Mouse (Mus musculus) heart, adult 9 months (tissue): ENCODE data around the gene Mrps23.
A peak's percentile ranks its signal among the peaks of the same experiment; 100 is the strongest.

Experiments used
- DNase-seq, 2 experiments: peaks; one replicate each; pipeline ENCODE4 v3.0.0; 2022; ENCODE audit warnings: low spot score in 2 of 2

Gene Mrps23

DNA sequence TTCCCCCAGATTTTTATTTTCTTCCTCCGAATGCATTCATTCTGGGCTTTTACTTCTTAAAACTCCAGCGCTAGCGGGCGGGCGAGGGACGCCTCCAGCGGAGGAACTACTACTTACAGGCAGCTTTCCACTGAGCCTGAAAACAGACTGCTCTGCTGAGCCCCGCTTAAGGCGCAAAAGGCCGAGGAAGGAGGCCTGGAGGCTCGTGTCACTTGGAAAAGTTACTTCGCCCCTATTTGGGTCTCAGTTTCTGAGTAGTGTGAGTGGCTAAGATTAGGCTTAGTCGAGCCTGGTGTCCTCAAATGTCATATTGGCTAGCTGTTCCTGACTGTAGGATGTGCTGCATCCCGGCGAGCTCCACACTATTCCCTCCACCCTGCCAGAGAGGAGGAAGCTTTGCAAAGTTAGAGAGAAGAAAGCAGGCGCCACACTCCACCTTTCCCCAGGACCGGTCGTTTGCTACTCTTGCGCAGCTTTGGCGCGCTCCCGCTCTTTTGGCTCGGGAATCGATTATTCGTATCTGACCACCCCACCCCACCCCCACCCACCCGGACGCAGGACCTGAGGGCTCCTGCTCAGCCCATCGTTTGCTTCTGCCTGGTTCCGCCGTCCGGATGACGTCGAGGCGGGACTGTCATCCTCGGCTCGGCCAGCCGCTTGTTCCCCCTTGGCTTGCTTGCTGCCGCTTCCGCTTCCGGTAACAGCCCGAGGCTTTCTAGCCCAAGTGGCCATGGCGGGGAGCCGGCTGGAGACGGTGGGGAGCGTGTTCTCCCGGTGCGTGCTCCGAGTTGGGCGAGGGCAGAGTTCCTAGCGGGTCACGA is at the start of gene Mrps23:
Gene Mrps23 (plus strand): TSS at position 677 of the 821 bp plus-strand sequence.
- DNase-seq, result peak; percentile 94 to 95

DNA sequence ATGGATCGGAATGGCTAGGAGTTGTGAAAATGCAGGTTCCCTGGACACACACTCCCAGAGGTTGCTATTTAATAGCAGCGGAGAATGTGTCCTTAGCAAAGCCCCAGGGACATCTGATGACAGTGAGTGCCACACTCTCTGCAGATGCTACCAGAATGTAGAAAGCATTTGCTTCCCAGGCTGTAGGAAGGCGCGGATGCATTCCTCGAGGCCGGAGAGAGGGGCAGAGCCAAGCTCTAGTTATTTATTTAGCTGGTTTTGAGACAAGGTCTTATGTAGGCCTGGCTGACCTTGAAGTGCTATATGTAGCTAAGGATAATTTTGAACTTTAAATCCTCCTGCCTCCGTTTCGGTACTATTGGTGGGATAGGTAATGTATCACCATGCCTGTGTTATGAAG is 49.7 kb upstream of the Mrps23 start:
- no peak for DNase-seq

DNA sequence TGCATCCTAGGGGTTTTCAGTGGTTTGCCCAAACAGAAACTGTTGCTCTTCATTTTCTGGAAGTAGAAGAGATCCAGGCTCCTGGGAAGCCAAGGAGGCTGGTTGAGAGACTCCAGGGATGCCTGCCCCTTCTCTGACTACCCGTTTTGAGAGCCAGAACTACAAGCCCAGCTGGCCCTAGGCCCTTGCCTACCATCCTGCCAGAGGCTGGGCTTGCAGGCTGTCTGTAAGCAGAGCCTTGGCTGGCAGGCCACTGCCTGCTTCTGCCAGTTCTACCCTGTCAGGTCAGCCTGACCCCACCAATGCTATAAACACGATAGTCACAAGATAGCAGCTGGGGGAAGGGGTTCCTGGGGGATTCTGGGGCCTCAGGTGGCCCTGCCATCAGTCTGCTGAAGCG is 48.7 kb upstream of the Mrps23 start:
- peak; percentile 64 to 73 for DNase-seq

DNA sequence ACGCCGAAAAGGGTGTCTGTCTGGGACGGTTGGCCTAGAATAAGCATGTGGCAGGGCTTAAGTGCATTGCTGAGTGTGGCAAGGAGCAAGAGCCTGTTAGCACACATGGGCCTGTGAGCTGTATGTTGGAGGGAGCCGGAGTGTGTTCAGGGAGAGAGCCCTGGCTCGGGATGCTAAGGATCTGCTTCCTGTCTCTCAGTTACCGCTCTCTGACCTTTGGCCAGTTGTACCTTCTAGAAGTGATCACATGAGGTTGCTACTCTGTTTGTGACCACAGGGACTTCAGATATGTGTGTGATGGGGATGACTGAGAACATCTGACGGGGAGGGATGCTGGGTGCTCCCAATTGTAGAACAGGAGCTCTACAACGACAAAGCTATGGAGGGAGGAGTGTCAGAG is 48.2 kb upstream of the Mrps23 start:
- DNase-seq, result no peak

DNA sequence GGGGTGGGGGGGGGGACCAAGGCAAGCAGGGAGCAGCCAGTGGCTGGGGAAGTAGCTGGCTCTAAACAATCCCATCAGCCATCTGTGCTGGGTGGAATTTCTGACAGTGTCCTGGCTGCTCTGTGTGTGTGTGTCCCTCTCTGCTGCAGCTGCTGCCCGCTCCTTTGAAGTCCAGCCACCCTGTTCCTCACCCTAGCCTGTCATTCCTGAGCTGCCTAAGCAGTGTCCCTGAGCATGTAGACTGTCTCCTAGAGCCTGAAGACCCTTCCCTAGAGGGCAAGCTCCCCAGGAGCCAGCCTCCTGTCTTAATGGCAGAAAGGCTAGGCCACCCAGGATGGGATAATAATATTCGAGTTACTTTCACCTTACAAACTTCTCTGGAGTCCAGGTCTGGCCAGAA is 47.8 kb upstream of the Mrps23 start:
- DNase-seq, result no peak

DNA sequence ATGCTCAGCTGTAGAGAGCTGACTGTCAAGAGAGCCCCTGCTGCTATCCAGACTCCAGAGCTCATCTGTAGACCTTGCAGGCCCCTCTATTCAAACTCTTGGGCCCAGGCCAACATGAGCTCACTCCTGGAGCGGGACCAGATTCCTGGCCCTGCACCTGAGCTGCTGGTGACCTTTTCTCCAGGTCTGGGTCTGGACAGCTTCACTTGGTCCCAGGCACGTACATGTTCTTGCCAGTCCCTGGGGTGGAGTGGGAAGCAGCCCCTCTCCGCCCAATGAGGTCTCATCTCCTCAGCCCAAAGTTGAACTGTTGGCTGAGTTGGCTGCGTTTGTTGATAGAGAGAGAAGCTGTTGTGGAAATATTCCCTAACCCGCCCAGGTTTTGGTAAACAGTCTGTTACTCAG is 45.3 kb upstream of the Mrps23 start:
- DNase-seq, result peak; percentile 75 to 80

DNA sequence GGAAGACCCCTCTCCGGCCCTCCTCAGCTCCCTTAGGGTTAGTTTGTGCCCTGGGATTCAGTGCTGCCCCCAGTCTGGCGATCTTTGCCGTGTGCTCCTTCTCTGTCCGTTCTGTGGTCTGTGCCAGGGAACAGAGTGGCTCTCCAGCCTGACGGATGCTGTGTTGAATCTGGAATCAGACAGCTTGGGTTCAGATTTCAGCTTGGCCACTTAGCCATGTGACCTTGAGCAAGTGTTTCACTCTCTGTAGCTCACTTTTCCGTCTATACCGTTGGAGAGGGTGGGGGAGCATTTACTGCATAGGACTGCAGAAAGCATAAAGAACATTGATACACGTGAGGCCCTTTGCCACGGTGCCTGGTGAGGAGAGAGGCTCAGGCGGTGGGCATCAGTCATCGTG is 44.8 kb upstream of the Mrps23 start:
- DNase-seq, result peak in 1 of 2 experiments; percentile 56

DNA sequence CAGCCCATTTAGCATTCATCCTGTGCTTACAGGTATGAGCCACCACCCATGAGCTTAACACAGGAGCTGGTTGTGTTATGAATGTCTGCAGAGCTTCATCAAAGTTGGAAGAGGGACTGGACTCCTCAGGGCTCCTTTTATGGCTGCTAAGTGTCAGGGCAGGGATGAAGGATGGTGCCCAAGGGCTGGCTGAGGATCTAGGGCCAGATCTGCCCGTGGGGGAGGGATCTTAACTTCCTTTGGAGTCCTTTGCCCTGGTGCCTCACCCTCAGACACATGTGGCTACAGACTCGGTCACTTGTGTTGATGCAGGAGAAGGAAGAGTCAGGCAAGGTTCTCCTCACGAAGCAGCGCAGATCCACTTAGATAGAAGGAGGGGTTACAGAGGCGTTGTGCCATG is 43.9 kb upstream of the Mrps23 start:
- DNase-seq, result no peak

DNA sequence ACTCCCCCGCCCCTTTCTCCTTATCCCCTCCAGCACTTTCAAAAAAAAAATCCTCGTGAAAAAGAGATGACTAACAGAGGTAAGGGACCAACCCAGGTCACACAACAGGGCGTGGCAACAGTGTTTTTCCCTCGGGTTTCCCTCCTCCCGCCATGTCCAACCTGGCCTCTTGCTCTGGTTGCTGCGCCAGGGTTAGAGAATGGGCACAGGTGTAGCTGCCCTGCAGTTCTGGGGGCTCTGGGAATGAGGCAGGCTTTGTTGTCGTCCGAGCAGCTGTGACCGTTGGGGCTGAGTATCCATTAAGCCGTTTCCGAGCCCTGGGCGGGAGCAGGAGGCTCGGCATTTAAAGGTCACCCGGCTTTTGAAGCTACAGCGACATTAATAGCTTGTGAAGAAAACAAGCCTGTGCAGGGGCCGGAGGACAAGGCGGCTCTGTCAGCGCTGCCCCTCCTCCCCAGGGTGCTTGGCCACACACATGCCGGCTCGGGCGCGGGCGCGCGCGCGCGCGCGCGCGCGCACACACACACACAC is 43.1 kb upstream of the Mrps23 start:
- peak; percentile 78 for DNase-seq

DNA sequence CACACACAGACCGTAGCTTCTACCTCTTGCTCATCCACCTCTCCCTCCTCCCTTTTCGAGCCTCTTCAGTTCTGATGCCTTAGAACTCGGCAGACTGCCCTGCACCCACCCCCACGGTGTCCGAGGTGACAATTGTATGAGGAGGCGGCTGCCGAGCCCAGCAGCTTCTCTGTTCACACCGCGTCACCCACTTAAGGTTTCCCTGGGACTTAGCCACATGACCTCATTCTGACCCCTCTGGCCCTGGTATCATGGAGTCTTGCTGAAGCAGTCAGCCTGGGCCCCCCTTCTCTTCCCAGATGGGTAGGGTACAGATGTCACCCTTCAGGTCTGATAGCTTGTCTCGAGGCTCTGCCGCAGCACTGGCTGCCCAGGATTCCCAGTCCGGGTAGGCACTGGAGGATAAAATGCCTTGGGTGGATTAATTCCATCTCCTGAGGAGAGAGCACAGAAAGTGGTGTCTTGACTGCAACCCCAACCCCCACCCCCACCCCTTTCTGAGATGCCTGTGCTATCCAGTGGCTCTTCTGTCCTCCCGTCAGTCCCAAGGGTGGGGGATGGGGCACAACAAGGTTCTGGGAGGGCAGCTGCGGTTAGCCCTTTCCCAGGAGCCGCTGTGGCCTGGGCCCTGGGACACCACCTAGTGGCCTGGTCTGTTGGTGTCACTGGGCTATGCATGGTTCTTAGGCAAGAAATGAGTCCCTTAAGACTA is 42.4 kb upstream of the Mrps23 start:
- DNase-seq, result peak; percentile 92 to 93

DNA sequence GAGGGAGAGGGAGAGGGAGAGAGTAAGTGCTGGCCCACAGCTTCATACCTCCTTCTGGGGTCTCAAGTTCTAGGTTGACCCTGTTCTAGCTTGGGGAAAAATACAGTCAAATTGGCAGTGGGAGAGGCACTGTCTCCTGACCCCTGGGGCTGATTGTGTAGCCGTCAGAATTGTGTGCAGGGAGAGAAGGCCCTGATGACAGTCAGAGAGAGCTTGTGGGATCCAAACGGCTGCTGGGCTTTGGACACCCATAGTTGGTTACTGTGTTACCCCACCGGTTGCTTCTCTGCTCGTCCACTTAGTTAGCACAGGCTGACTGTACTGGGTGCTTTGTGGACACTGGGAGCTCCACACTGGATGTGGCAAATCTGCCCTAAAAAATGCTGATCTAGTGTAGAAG is 41.4 kb upstream of the Mrps23 start:
- no peak for DNase-seq

DNA sequence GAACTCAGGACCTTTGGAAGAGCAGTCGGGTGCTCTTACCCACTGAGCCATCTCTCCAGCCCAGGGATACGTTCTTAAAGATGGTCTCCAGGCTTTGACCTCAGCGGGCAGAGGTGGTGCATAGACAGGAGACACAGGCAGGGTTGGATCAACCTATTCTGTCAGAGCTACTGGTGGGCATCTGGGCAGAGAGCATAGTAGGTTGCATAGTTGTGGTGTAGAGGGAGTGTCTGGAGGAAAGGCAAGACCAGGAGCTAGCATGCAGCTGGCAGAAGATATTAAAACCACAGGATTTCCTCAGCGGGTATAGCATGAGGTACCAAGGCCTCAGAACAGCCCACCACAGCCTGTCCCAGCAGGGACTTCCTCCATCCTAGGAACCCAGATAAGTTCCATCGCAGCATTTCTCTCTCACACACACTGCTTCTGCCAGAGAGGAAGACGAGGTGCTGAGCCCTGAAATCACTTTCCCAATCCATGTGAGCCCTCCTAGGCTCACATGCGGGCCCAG is 39.9 kb upstream of the Mrps23 start:
- DNase-seq, result no peak

DNA sequence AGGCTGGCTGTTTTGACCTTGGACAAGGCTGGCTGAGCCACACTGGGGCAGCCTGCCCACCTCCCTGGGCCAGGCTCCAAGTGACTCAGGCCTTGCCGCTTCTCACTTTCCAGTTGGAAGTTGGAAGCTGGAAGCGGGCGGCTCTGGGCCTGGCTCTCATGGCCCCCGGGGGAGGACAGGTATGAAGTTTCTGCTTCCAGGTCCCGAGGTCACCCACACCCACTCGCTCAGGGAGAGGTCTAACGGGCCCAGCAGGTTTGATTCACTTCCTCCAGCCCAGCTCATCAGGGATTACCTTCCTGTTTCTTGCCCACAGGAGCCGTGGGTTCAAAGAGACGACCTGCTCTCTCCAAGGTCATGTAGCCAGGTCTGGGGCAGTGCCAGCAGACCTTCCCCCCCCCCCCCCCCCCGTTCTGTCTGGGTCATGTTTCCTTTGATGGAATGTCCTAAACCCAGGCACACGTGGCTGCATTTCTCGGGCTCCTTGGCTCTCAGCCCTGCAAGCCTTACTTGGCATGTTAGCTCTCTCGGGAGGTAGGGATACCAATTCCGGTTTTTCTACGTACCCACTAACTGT is 39.3 kb upstream of the Mrps23 start:
- peak; percentile 81 to 85 for DNase-seq

DNA sequence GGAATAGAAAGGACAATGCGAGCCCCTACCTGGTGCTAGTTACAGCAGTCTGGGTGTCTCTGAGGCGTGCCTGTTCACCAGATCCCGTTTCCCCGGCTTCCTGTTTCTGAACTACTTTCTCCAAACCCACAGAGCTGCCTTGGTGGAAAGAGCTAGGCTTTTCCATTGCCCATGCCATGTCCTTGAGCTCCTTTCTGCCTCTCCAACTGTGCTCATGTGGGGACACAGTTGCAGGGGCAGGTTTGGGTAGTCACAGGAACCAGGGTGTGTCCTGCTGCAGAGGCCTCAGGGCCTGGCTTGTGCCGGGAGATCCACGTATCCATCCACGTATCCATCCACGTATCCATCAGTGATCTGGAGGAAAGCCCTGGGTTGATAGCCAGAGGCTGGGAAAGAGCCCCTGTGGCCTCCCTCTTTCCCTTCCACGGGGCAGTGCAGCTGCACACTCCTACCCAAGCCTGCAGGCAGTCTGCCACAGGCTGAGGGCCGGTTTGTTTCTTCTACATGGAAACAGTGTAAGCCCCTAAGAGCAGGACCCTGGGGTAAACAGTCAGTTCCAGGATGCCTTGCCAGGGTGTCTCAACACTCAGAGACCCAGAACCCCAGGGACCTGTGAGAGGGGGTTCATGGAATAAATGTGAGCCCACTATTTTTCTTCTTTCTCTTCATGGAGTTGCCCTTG is 38.4 kb upstream of the Mrps23 start:
- DNase-seq, result peak in 1 of 2 experiments; percentile 54

DNA sequence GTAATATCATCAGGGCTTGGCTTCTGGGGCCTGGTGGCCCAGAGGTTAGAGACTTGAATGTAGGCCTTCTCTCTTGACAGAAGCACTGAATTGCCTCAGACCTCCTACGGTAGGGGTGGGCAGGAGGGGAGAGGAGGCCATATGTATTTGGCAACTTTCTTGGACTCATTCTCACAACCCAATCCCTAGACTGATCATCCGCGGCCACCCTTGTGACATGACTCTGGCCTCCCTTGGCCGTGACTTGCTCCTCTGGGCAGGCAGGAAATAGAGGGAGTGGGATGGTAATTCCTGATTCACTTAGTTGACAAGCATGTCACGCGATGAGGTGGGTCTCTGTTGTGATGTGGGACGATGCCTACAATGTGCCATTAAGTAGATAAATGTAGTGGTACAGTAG is 37.7 kb upstream of the Mrps23 start:
- DNase-seq, result no peak

DNA sequence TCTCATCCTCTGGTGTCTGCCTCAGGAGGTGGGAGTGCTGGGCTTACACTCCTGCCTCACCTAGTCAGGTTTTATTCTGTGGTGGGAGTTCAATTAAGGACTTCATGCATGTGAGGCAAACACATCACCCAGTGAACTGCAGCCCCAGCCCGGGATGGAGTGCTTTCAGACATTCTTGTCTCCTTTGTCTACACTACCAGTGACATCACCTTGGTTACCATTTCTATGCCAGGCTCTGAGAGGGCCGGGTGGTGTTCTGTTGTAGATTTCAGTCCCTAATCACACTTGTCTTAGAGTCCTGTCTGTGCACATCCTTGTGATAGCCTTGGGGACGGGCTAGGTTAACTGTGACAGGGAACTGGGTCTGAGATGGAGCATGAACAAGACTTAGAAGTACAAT is 35.6 kb upstream of the Mrps23 start:
- DNase-seq, result no peak

DNA sequence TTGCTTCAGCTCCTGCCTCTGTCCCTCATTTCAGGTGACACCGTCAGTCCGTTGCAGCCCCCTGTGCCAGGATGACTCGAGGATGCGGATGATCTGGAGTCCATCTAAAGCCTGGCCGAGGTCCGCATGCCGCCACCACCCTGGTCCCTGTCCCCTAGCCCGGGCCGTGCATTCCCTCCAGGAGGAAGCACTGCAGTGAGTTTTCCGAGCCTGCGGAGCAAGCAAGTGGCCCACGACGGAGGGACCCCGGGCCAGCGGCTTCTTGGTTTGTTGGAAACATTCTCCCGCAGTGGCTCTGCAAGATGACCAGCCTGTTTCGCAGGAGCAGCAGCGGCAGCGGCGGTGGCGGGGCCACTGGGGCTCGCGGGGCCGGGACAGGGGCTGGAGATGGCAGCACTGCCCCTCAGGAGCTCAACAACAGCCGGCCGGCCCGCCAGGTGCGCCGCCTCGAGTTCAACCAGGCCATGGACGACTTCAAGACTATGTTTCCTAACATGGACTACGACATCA is 34.6 kb upstream of the Mrps23 start:
- no peak for DNase-seq

DNA sequence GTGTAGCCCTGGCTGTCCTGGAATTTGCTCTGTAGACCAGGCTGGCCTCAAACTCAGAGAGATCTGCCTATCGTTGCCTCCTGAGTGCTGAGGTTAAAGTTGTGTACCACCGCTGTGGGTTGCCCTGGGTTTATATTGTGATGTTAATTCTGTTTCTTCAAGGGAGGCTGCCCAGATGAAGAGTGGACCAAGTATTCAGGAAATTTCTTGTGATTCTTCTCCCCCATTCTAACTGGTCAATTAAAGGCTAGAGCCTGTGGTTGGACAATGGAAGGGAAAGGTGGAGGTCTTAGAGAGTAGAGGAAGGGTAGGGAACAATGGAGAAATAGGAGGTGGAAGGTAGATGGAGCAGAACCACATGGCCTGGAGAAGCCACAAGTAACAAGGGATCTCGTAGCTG is 33.6 kb upstream of the Mrps23 start:
- DNase-seq, result no peak

DNA sequence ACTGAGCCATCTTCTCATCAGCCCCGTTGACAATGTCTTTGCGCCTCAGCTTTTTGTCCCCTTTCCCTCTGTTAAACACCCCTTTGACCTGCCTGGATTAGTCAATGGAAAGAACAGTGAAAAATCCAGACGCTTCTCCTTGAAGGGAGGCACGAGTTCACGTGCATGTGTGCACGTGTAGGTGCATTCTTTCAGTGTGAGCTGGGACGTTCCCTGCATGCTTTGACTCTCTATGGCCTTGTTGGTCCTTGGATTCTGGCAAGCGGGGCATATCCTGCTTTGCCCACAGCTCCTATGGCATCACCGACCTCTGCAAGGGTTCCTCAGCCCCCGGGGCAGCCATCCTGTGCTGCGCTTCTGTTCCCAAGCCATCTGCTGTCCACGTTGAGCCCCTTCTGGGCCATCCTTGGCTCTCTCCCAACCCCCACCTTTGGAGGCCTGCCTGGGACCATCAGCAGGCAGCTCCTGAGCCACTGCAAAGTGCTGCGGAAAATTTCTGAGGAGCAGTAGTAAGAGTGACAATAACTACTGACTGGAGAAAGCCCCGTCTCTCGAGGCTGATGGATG is 32.2 kb upstream of the Mrps23 start:
- no peak for DNase-seq

DNA sequence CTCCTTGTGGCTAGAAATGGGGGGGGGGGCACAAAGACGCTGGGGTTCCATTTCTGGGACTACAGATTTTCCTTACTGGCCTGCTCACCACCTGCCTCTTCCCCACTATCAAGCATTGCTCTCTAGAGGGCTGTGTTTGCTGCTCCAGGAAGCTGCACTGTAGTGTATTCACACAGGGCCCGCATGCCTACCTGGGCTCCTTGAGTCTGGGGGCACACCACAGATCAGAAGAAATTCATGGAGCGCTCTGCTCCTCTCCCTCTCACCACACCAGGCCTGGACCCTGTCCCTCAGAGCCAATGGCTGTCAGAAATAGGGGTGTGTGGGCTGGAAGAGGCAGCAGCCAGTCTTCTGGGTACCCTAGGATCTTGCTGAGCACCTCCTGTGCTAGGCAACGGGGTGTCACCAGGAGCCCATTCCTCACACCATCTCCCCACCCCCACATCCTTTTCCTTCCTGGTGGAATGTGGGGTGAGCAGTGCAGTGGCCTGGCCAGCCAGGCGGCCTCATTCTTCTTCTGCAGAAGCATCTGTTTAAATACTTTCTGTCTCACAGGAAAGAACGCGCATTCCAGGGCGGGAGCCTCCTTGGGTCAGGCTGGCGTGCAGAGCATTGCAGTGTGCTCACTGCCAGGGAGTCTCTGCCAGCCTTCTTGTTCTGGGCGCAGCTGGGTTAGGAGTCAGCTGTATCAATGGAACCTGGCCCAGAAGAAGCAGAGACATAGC is 31.4 kb upstream of the Mrps23 start:
- DNase-seq, result peak; percentile 79 to 90
